Mouse (Mus musculus): ENCODE data around the gene Fscn1. TPM values are rescaled to one million over a fixed set of nuclear protein-coding genes. Genes with fewer than 3 reads are reported as not detected.
A peak's percentile ranks its signal among the peaks of the same experiment; 100 is the strongest.

Gene Fscn1
- polyA plus RNA-seq, 1 experiment from 2014 or later, result 605 TPM

DNA sequence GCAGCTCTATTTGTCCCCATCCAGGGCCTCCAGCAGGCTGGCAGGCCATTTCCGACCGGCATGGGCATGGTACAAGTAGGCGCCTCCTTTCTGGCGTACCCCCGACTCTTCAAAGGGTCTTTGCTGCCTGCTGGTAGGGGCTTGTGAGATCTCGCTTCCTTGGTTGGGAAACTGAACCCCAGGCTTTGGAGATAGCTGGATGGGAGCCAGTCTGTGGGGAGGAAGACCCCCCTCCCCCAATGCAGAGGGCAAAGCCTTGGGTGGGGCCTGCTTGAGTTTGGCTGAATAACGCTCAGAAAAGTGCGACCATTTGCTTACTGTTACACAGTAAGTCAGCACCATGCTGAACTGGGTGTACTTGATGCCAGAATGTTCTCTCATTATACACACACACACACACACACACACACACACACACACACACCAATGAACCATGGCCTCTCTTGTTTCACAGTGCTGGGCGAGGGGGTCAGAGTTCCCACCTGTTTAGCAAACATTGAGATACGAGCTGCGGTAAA lies 2.4 kb downstream of the Fscn1 start:
- H3K27me3 ChIP-seq (ENCODE audit: control insufficient read depth, insufficient read depth, low read length), result no peaks in the 10 kb centered on the region
- H3K9ac ChIP-seq (ENCODE audit: low read length), result peak overlapping the region; percentile 98
- H3K4me1 ChIP-seq (ENCODE audit: control insufficient read depth, insufficient read depth, low read length), result peaks cover 27% of the 10 kb centered on the region
- ATAC-seq (ENCODE audit: low FRiP score) (no peak), DNase-seq (ENCODE audit: low spot score, missing footprints) (no peak)
- peak overlapping the region; percentile 91 for H3K4me3 ChIP-seq (ENCODE audit: low read depth, low read length)
- H3K4me2 ChIP-seq, result peak overlapping the region; percentile 91
- WGBS, result 1% methylated on average over 11 of the region's 11 CpGs
- peak overlapping the region; percentile 98 for H3K27ac ChIP-seq (ENCODE audit: low read depth, low read length)
- H3K9me3 ChIP-seq (ENCODE audit: control insufficient read depth, low read length), result no peaks in the 10 kb centered on the region
- peaks cover 8% of the 10 kb centered on the region; the same call in 1 of the 2 replicates for H3K36me3 ChIP-seq (ENCODE audit: control insufficient read depth, insufficient read depth, low read length)

DNA sequence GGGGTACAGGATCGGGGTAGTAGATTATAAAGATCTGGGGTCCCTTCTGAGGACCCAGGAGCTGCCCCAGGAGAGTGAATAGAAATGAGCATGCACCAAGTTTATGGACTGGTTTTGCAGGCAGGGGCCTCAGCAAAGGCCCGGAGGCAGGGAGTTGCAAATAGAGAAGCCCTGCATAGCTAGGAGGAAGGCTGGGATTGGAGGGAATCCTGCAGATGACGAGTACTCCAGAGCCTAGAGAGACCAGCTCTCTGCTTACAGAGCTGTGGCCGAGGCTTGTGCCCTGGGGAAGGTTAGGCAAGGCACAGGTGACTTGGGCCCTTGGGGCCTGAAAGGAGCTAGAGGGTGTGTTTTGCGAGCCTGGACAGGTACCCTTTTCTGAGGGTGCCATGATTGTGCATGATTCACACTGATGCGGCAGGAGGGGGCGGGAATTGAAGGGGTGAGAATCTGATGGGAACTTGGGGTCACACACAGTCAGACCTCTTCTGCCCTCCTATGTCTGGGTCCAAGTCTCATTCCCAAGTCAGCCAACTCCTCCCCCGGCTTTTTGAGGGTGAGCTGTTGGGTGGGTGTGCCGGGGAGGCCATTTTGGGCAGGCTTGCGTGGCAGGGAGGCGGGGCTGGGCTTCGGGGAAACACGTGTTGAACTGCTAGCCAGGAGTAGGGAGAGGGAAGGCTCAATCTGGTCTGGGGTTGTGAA lies 3.0 kb downstream of the Fscn1 start:
- peaks cover 13% of the 10 kb centered on the region for H3K36me3 ChIP-seq (ENCODE audit: control insufficient read depth, insufficient read depth, low read length)
- 8% methylated on average over 13 of the region's 13 CpGs for WGBS

DNA sequence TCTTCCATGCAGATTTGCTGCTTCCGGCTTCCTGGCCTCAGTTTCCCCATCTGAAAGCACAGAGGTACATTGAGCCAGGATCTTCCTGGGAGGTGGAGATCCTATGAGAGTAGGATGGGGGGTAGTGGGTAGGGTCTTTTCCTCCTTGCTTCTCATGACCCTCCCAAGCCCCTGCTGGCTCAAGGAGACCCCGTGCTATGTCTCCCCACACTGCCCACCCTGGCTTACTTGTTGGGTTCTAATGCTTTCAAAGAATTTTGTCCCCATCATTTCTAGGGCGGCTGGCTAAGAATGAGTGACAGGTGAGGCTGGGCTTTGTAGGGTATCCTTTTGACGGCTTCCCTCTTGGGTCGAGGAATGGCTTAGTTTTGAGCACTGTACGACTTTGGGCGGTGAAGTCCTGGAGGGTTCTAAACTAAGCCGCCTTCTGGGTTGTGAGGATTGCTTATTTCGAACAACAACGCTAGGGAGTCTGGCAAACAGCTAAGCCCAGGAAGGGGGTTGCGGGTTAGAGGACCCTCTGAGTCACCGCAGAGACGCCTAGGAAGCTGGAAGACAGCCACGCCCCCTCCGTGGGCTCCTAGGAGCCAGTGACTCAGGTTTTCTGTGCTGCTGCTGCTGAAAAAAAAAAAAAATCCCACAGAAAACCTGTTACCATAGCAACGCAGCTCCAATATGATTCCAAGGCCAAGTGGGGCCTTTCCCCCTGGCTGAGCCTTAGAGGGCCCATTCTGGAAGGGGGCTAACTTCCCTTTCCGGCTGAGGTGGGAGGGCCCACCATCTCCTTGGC lies 3.8 kb downstream of the Fscn1 start:
- Histone ChIP-seq H3K27ac (ENCODE audit: low read depth, low read length) (peak overlapping the region; percentile 22), H3K27me3 (ENCODE audit: control insufficient read depth, insufficient read depth, low read length) (no peaks in the 10 kb centered on the region)
- DNase-seq (ENCODE audit: low spot score, missing footprints), result peak; percentile 95

More for the DNA sequence above, 3.0 kb downstream of the Fscn1 start:
- Histone ChIP-seq H3K9me3 (ENCODE audit: control insufficient read depth, low read length) (no peaks in the 10 kb centered on the region), H3K9ac (ENCODE audit: low read length) (peak overlapping the region; percentile 98), H3K27me3 (ENCODE audit: control insufficient read depth, insufficient read depth, low read length) (no peaks in the 10 kb centered on the region), H3K4me2 (peak overlapping the region; percentile 91), H3K27ac (ENCODE audit: low read depth, low read length) (peak overlapping the region; percentile 22; the same call in 1 of the 2 replicates), H3K4me3 (ENCODE audit: low read depth, low read length) (peak overlapping the region; percentile 91), H3K4me1 (ENCODE audit: control insufficient read depth, insufficient read depth, low read length) (peaks cover 27% of the 10 kb centered on the region)
- DNase-seq (ENCODE audit: low spot score, missing footprints) (peak; percentile 94), ATAC-seq (ENCODE audit: low FRiP score) (no peak)

DNA sequence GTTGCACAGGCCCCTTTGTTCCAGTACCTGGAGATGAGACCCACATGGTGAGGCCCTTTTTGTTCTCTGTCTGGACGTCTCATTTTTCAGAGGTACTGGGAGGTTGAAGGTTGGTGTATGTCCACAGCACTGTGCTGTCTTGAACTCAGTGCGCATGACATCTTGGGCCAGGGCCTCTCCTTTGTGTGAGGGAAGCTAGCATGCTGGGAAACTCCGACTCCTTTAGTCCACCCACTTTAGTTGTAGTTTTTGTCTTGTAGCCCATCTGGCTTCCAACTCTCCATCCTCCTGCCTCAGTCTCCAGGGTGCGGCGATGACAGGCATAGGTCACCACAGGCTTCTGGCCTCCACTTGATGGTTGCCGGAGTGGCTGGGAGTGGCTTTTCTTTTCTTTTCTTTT lies 4.5 kb downstream of the Fscn1 start:
- Histone ChIP-seq H3K4me1 (ENCODE audit: control insufficient read depth, insufficient read depth, low read length) (peaks cover 27% of the 10 kb centered on the region), H3K27me3 (ENCODE audit: control insufficient read depth, insufficient read depth, low read length) (no peaks in the 10 kb centered on the region), H3K36me3 (ENCODE audit: control insufficient read depth, insufficient read depth, low read length) (peaks cover 19% of the 10 kb centered on the region), H3K27ac (ENCODE audit: low read depth, low read length) (0 out of 2 replicates have a peak overlapping the region, but pooled peaks have one; percentile 22), H3K4me3 (ENCODE audit: low read depth, low read length) (peak overlapping the region; percentile 91; the same call in 1 of the 2 replicates), H3K4me2 (peak overlapping the region; percentile 91), H3K9ac (ENCODE audit: low read length) (peak overlapping the region; percentile 98), H3K9me3 (ENCODE audit: control insufficient read depth, low read length) (no peaks in the 10 kb centered on the region)
- DNase-seq (ENCODE audit: low spot score, missing footprints) (peak; percentile 87), ATAC-seq (ENCODE audit: low FRiP score) (no peak)
- 69% methylated on average over 6 of the region's 6 CpGs for WGBS

More for the DNA sequence above, 3.8 kb downstream of the Fscn1 start:
- no peaks in the 10 kb centered on the region for H3K9me3 ChIP-seq (ENCODE audit: control insufficient read depth, low read length)
- H3K36me3 ChIP-seq (ENCODE audit: control insufficient read depth, insufficient read depth, low read length), result peaks cover 14% of the 10 kb centered on the region
- ATAC-seq (ENCODE audit: low FRiP score), result no peak
- peak overlapping the region; percentile 91 for H3K4me3 ChIP-seq (ENCODE audit: low read depth, low read length)
- WGBS, result 41% methylated on average over 17 of the region's 17 CpGs
- H3K4me1 ChIP-seq (ENCODE audit: control insufficient read depth, insufficient read depth, low read length), result peaks cover 27% of the 10 kb centered on the region
- H3K9ac ChIP-seq (ENCODE audit: low read length), result peak overlapping the region; percentile 98
- H3K4me2 ChIP-seq, result peak overlapping the region; percentile 91

DNA sequence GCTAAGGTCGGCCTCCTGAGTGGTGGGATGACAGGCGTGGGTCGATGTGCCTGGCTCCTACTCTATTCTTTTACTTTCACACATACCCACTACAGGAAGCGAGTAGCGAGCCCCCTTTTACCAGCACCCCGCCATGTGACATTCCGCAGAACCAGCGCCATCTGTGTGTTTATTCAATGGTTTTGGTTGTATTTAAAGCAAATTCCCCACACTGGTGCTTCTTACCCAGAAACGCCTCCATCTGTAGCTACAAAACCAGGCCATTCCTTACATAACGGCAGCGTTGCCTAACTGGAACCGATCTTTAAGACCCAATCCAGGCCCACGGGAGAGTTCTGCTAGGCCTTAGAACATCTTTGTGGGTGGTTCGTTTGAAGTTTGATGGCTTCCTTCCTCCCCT lies 8.3 kb downstream of the Fscn1 start:
- Histone ChIP-seq H3K4me2 (no peak overlapping the region), H3K9me3 (ENCODE audit: control insufficient read depth, low read length) (peaks cover 5% of the 10 kb centered on the region; the same call in 1 of the 2 replicates), H3K4me1 (ENCODE audit: control insufficient read depth, insufficient read depth, low read length) (peaks cover 18% of the 10 kb centered on the region), H3K4me3 (ENCODE audit: low read depth, low read length) (no peak overlapping the region), H3K27ac (ENCODE audit: low read depth, low read length) (no peak overlapping the region), H3K36me3 (ENCODE audit: control insufficient read depth, insufficient read depth, low read length) (peaks cover 49% of the 10 kb centered on the region), H3K27me3 (ENCODE audit: control insufficient read depth, insufficient read depth, low read length) (no peaks in the 10 kb centered on the region), H3K9ac (ENCODE audit: low read length) (no peak overlapping the region)
- DNase-seq (ENCODE audit: low spot score, missing footprints) (no peak), ATAC-seq (ENCODE audit: low FRiP score) (no peak)
- WGBS, result 94% methylated on average over 14 of the region's 14 CpGs

DNA sequence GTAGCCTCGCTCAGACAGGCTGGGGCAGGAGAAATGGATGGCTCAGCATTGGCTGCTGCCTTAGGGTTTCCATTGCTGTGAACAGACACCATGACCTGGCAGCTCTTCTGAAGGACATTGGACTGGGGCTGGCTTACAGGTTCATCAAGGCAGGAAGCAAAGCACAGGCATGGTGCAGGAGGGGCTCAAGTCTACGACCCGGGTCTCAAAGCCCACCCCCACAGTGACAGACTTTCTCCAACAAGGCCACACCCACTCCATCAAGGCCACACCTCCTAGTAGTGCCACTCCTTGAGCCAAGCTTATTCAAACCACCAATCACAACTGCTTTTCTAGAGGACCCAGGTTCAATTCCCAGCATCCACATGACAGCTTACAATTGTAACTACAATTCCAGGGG lies 13.8 kb downstream of the Fscn1 start:
- H3K9ac ChIP-seq (ENCODE audit: low read length), result no peak overlapping the region
- peaks cover 34% of the 10 kb centered on the region for H3K36me3 ChIP-seq (ENCODE audit: control insufficient read depth, insufficient read depth, low read length)
- no peak overlapping the region for H3K4me3 ChIP-seq (ENCODE audit: low read depth, low read length)
- peaks cover 5% of the 10 kb centered on the region; the same call in 1 of the 2 replicates for H3K9me3 ChIP-seq (ENCODE audit: control insufficient read depth, low read length)
- no peaks in the 10 kb centered on the region for H3K27me3 ChIP-seq (ENCODE audit: control insufficient read depth, insufficient read depth, low read length)
- 53% methylated on average over 3 of the region's 3 CpGs for WGBS
- H3K27ac ChIP-seq (ENCODE audit: low read depth, low read length), result 0 out of 2 replicates have a peak overlapping the region, but pooled peaks have one; percentile 1
- ATAC-seq (ENCODE audit: low FRiP score), result 0 out of 2 replicates have a peak, but pooled peaks have one; percentile 15
- peaks cover 6% of the 10 kb centered on the region for H3K4me1 ChIP-seq (ENCODE audit: control insufficient read depth, insufficient read depth, low read length)
- DNase-seq (ENCODE audit: low spot score, missing footprints), result no peak
- no peak overlapping the region for H3K4me2 ChIP-seq

DNA sequence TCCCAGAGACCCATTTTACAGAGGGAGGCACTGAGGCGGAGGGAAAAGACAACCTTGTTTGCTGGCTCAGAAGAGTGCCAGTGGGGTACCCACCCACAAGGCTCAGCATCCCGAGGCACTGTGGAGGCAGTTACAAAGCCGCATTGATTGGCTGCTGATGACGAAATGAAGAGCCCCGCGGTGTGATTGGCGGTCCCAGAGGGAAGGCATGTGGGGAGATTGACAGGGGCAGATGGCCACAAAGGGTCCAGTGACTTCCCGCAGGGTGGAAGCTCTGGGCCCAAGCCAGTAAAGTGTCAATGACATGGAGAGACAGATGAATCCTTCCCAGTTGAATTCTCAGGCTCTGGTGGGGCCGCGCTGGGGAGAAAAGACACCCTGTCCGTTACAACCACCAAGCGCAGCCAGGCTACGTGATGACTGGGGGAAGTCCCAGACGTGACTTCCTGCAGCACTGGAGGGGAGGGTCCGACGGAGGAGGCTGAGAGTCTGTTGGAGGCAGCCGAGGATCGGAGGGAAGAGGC lies 14.5 kb downstream of the Fscn1 start:
- ATAC-seq (ENCODE audit: low FRiP score) (peak; percentile 84), DNase-seq (ENCODE audit: low spot score, missing footprints) (peak; percentile 96)
- H3K4me2 ChIP-seq, result 0 out of 2 replicates have a peak overlapping the region, but pooled peaks have one; percentile 14
- peaks cover 29% of the 10 kb centered on the region for H3K36me3 ChIP-seq (ENCODE audit: control insufficient read depth, insufficient read depth, low read length)
- H3K27me3 ChIP-seq (ENCODE audit: control insufficient read depth, insufficient read depth, low read length), result no peaks in the 10 kb centered on the region
- H3K27ac ChIP-seq (ENCODE audit: low read depth, low read length), result peak overlapping the region; percentile 81
- H3K4me1 ChIP-seq (ENCODE audit: control insufficient read depth, insufficient read depth, low read length), result peaks cover 6% of the 10 kb centered on the region
- WGBS, result 18% methylated on average over 18 of the region's 18 CpGs
- 0 out of 2 replicates have a peak overlapping the region, but pooled peaks have one; percentile 39 for H3K9ac ChIP-seq (ENCODE audit: low read length)
- peaks cover 5% of the 10 kb centered on the region; the same call in 1 of the 2 replicates for H3K9me3 ChIP-seq (ENCODE audit: control insufficient read depth, low read length)
- no peak overlapping the region for H3K4me3 ChIP-seq (ENCODE audit: low read depth, low read length)

DNA sequence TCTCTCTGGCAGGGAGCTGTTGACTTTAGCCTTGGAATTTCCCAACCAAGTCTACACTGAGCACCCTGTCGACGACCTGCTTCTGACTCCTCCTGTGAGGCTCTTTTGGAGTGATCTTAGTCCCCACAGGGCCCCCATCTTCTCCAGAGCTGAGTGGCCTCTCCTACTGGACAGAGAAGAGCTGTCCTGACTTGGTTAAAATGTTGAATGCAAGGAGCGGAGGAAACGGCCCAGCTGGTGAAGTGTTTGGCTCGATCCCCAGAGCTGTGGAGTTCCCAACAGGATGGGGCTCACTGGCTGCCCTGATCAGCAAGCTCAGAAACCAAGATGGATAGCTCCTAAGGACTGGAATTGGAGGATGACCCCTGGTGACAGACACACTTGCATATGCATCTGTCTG lies 16.4 kb downstream of the Fscn1 start:
- H3K4me2 ChIP-seq, result no peak overlapping the region
- ATAC-seq (ENCODE audit: low FRiP score) (no peak), DNase-seq (ENCODE audit: low spot score, missing footprints) (no peak)
- H3K4me1 ChIP-seq (ENCODE audit: control insufficient read depth, insufficient read depth, low read length), result peaks cover 6% of the 10 kb centered on the region
- peaks cover 12% of the 10 kb centered on the region for H3K36me3 ChIP-seq (ENCODE audit: control insufficient read depth, insufficient read depth, low read length)
- H3K27ac ChIP-seq (ENCODE audit: low read depth, low read length), result no peak overlapping the region
- 78% methylated on average over 5 of the region's 5 CpGs for WGBS
- H3K4me3 ChIP-seq (ENCODE audit: low read depth, low read length), result no peak overlapping the region
- no peaks in the 10 kb centered on the region for H3K9me3 ChIP-seq (ENCODE audit: control insufficient read depth, low read length)
- H3K9ac ChIP-seq (ENCODE audit: low read length), result no peak overlapping the region
- H3K27me3 ChIP-seq (ENCODE audit: control insufficient read depth, insufficient read depth, low read length), result no peaks in the 10 kb centered on the region
